Mouse (Mus musculus): Measurements from ENCODE around the gene Olfr738. TPM values are rescaled to one million over a fixed set of nuclear protein-coding genes. Genes with fewer than 3 reads are reported as not detected.

Olfr738 gene
- polyA plus RNA-seq (2015; fragmentation: Nextera tagmentation; extraction: Ambion mirVana), result not detected in 2 replicates

GRCm38 (mm10) chr14:50407268-50407667 lies at the start of gene Olfr738:
Gene Olfr738, plus strand, starts transcription at chr14:50407568.

GRCm38 (mm10) chr14:50357593-50357992 lies 49.8 kb upstream of the Olfr738 start, which contains the start of gene Tlr11:
Gene Tlr11, plus strand, starts transcription at chr14:50357914.

GRCm38 (mm10) chr14:50380863-50381262 lies 26.5 kb upstream of the Olfr738 start, which contains the start of gene Olfr736:
Gene Olfr736, plus strand, starts transcription at chr14:50381163.

GRCm38 (mm10) chr14:50418326-50418725 lies 11.0 kb downstream of the Olfr738 start, which contains the start of gene Olfr739:
Gene Olfr739, plus strand, starts transcription at chr14:50418626.

GRCm38 (mm10) chr14:50445245-50445644 lies 37.9 kb downstream of the Olfr738 start, which contains the start of gene Olfr740:
Gene Olfr740, plus strand, starts transcription at chr14:50445545.

Other genes starting within 250 kb of the Olfr738 start
- gene Olfr730, start 219.4 kb upstream of the Olfr738 start, polyA plus RNA-seq (2015; fragmentation: Nextera tagmentation; extraction: Ambion mirVana), result not detected in 2 replicates
- gene Olfr731, start 165.7 kb upstream of the Olfr738 start, polyA plus RNA-seq (2015; fragmentation: Nextera tagmentation; extraction: Ambion mirVana), result not detected in 2 replicates
- gene Olfr732, start 123.4 kb upstream of the Olfr738 start, polyA plus RNA-seq (2015; fragmentation: Nextera tagmentation; extraction: Ambion mirVana), result not detected in 2 replicates
- gene Olfr733, start 106.0 kb upstream of the Olfr738 start, polyA plus RNA-seq (2015; fragmentation: Nextera tagmentation; extraction: Ambion mirVana), result not detected in 2 replicates
- gene Olfr734, start 80.8 kb upstream of the Olfr738 start, polyA plus RNA-seq (2015; fragmentation: Nextera tagmentation; extraction: Ambion mirVana), result not detected in 2 replicates
- gene Olfr735, start 58.7 kb upstream of the Olfr738 start, polyA plus RNA-seq (2015; fragmentation: Nextera tagmentation; extraction: Ambion mirVana), result not detected in 2 replicates
- gene Tlr11, start 49.7 kb upstream of the Olfr738 start, polyA plus RNA-seq (2015; fragmentation: Nextera tagmentation; extraction: Ambion mirVana), result 0.20 and 0.44 TPM in 2 replicates
- not detected in 2 replicates for gene Olfr736, start 26.4 kb upstream of the Olfr738 start, polyA plus RNA-seq (2015; fragmentation: Nextera tagmentation; extraction: Ambion mirVana)
- gene Olfr739, start 11.1 kb downstream of the Olfr738 start, polyA plus RNA-seq (2015; fragmentation: Nextera tagmentation; extraction: Ambion mirVana), result not detected in 2 replicates
- gene Olfr740, start 38.0 kb downstream of the Olfr738 start, polyA plus RNA-seq (2015; fragmentation: Nextera tagmentation; extraction: Ambion mirVana), result not detected in 2 replicates
- gene Olfr741, start 65.2 kb downstream of the Olfr738 start, polyA plus RNA-seq (2015; fragmentation: Nextera tagmentation; extraction: Ambion mirVana), result not detected in 2 replicates
- gene Olfr742, start 96.0 kb downstream of the Olfr738 start, polyA plus RNA-seq (2015; fragmentation: Nextera tagmentation; extraction: Ambion mirVana), result not detected in 2 replicates
- gene Olfr743, start 114.3 kb downstream of the Olfr738 start, polyA plus RNA-seq (2015; fragmentation: Nextera tagmentation; extraction: Ambion mirVana), result not detected in 2 replicates
- not detected in 2 replicates for gene Olfr744, start 207.3 kb downstream of the Olfr738 start, polyA plus RNA-seq (2015; fragmentation: Nextera tagmentation; extraction: Ambion mirVana)
- gene Olfr745, start 231.8 kb downstream of the Olfr738 start, polyA plus RNA-seq (2015; fragmentation: Nextera tagmentation; extraction: Ambion mirVana), result not detected in 2 replicates
- not detected in 2 replicates for gene Olfr746, start 239.5 kb downstream of the Olfr738 start, polyA plus RNA-seq (2015; fragmentation: Nextera tagmentation; extraction: Ambion mirVana)

Measured in spleen, postnatal 0 days (tissue).